Mouse (Mus musculus): ENCODE results near the gene Faah. TPM values are rescaled to one million over a fixed set of nuclear protein-coding genes. Genes with fewer than 3 reads are reported as not detected.

Faah gene
- polyA plus RNA-seq, 1 experiment from 2014 or later = 25.9 TPM

- H3K4me3 ChIP-seq = peak within 1 kb of the TSS; percentile 28
- H3K27me3 ChIP-seq = peaks cover 81% of the 10 kb centered on the region
- under 1% methylated on average over 71 of the region's 71 CpGs for WGBS
- no peaks in the 10 kb centered on the region for H3K9me3 ChIP-seq
- H3K4me2 ChIP-seq = peak within 1 kb of the TSS; percentile 46
- no peak for ATAC-seq (ENCODE audit: low FRiP score, low read depth)
- H3K36me3 ChIP-seq = no peaks in the 10 kb centered on the region
- H3K4me1 ChIP-seq (replicated peaks) = peaks cover 39% of the 10 kb centered on the region
- H3K9ac ChIP-seq = no peak within 1 kb of the TSS
- H3K27ac ChIP-seq (replicated peaks) = no peak within 1 kb of the TSS
Measured at GRCm38 (mm10) chr4:115939295-115940102, 78.2 kb downstream of the Faah start, which contains the start of gene Dmbx1. Dmbx1 (minus strand) TSS chr4:115939926.

DNA sequence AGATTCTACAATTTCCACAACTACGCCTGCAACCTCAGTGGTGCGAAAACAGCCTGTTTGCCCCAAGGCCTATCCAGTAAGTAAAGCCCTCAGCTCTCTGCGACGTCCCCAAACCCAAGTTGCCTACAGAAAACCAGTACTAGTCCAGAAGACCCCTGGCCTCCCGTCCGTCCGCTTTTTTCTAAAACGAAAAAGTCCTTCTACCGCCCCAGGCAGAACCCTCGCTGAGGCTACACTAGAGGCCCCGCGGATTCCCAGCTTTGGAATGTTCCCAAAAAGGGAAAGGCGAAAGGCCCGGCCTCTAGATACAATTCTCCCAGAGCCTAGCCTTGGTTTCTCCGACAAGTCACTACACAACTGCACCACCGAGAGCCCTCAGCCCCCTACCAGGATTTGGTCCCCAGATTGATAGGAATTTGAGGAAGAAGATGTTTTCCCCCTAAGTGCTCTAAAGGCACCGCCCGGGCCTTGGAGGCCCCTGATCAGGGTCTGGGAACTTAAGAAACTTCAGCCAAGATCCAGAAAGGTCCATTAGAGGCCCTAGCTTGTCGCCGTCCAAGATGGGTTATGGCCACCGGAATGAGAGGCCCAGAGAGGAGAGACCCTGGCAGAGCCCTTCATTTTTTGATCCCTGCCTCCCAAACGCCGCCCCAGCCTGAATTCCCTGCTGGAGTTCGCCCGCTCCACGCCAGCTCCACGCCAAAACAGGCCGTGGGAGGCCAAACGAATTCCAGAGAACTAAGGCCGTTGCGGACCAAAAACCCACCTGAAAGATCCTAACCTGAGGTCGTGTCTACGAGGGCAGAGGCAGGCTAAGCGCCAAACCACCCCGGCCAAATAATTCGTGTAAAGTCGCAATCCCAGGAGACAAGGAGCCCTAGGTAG lies 79.2 kb downstream of the Faah start:
- H3K4me2 ChIP-seq = peak overlapping the region; percentile 46
- H3K9me3 ChIP-seq = no peaks in the 10 kb centered on the region
- H3K9ac ChIP-seq = no peak overlapping the region
- peak overlapping the region; percentile 28; the same call in 1 of the 2 replicates for H3K4me3 ChIP-seq
- no peak for ATAC-seq (ENCODE audit: low FRiP score, low read depth)
- H3K36me3 ChIP-seq = no peaks in the 10 kb centered on the region
- H3K4me1 ChIP-seq (replicated peaks) = peaks cover 32% of the 10 kb centered on the region
- WGBS = 2% methylated on average over 37 of the region's 37 CpGs
- no peak overlapping the region for H3K27ac ChIP-seq (replicated peaks)
- H3K27me3 ChIP-seq = peaks cover 81% of the 10 kb centered on the region

DNA sequence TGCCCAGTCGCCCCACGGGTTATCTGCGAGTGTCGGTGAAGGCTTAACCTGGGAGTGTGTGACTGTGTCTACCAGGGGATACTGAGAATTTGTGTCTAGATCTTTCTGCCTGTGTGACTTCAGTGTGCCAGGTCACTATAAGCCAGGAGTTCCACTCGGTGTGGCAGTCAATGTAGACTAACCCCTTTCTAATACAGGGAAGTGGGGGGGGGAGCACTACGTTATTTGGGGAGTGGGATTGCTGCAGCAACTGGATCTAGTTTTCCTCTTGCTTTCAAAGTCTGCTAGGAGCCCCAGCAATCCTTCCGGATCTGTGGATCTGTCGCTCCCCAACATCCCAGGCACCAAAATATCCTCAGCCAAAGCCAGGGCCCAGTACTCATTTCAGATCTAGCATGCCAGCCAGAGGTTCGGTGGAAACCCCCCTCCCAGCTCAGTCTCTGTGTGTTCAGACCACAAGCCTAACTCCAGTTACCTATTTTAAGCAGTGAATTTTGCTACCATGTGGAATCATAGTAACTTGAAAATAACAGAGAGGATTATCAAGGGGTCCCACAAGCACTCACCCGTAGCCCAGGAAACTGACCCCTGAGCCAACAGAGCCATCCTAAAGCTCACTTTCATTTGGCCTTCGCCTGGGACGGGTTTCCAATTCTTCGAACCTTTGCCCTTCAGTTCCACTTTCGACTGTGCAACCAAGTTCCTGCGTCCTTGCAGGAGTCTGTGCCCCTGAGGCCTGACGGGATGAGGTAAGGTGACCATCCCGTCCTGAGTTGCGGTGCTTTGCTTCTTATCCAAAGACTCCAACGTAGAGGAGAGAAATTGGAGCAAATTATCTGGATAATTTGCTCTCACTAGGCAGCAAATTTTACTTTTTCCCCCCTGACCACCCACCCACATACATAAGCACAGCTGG lies 80.4 kb downstream of the Faah start:
- H3K27ac ChIP-seq (replicated peaks) = no peak overlapping the region
- no peak for ATAC-seq (ENCODE audit: low FRiP score, low read depth)
- peaks cover 32% of the 10 kb centered on the region for H3K4me1 ChIP-seq (replicated peaks)
- 3% methylated on average over 19 of the region's 19 CpGs for WGBS
- no peak overlapping the region for H3K9ac ChIP-seq
- H3K4me2 ChIP-seq = peak overlapping the region; percentile 20; the same call in 1 of the 2 replicates
- H3K9me3 ChIP-seq = no peaks in the 10 kb centered on the region
- H3K36me3 ChIP-seq = no peaks in the 10 kb centered on the region
- H3K27me3 ChIP-seq = peaks cover 81% of the 10 kb centered on the region
- H3K4me3 ChIP-seq = peak overlapping the region; percentile 9; the same call in 1 of the 2 replicates

DNA sequence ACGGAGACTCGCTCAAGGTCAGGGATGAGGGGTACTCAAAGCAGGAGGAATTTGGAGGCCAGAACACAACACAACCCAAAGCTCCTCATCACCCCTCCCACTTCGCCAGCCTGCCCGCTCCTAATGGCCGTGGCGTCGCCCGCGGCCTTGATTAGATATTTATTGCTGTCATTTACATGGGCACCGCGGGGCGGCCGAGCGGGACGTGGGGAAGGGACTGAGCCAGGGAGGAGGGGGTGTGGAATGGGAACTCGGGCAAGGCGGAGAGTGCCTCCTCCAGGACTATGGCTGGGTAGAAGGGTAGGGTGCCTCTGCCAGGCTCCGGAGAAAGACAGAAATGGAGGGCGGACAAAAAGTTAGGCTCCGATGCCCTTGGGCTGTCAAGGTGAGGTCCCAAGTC lies 81.1 kb downstream of the Faah start:
- Histone ChIP-seq H3K27me3 (peaks cover 81% of the 10 kb centered on the region), H3K4me2 (peak overlapping the region; percentile 20), H3K4me3 (peak overlapping the region; percentile 9; the same call in 1 of the 2 replicates), H3K9ac (no peak overlapping the region), H3K36me3 (no peaks in the 10 kb centered on the region), H3K27ac (replicated peaks) (no peak overlapping the region), H3K4me1 (replicated peaks) (peaks cover 37% of the 10 kb centered on the region), H3K9me3 (no peaks in the 10 kb centered on the region)
- 0 out of 2 replicates have a peak, but pooled peaks have one; percentile 32 for ATAC-seq (ENCODE audit: low FRiP score, low read depth)
- WGBS = under 1% methylated on average over 20 of the region's 20 CpGs

- Histone ChIP-seq H3K27me3 (peaks cover 81% of the 10 kb centered on the region), H3K4me3 (no peak overlapping the region), H3K9me3 (no peaks in the 10 kb centered on the region), H3K4me1 (replicated peaks) (peaks cover 38% of the 10 kb centered on the region), H3K9ac (no peak overlapping the region), H3K4me2 (peak overlapping the region; percentile 20; the same call in 1 of the 2 replicates), H3K36me3 (no peaks in the 10 kb centered on the region), H3K27ac (replicated peaks) (no peak overlapping the region)
- ATAC-seq (ENCODE audit: low FRiP score, low read depth) = no peak
- 1% methylated on average over 36 of the region's 36 CpGs for WGBS
Measured at GRCm38 (mm10) chr4:115935835-115936581, 81.7 kb downstream of the Faah start.

GRCm38 (mm10) chr4:115931556-115932088 lies 86.1 kb downstream of the Faah start:
- Histone ChIP-seq H3K4me1 (replicated peaks) (peaks cover 19% of the 10 kb centered on the region), H3K9ac (no peak overlapping the region), H3K9me3 (no peaks in the 10 kb centered on the region), H3K36me3 (no peaks in the 10 kb centered on the region), H3K27me3 (peaks cover 80% of the 10 kb centered on the region), H3K4me2 (no peak overlapping the region), H3K4me3 (no peak overlapping the region), H3K27ac (replicated peaks) (no peak overlapping the region)
- ATAC-seq (ENCODE audit: low FRiP score, low read depth) = 0 out of 2 replicates have a peak, but pooled peaks have one; percentile 37
- WGBS = 36% methylated on average over 13 of the region's 13 CpGs

GRCm38 (mm10) chr4:115927637-115928036 lies 90.1 kb downstream of the Faah start:
- WGBS = 70% methylated on average over 7 of the region's 7 CpGs
- no peak overlapping the region for H3K4me3 ChIP-seq
- peaks cover 6% of the 10 kb centered on the region; the same call in 1 of the 2 replicates for H3K4me1 ChIP-seq (replicated peaks)
- no peak for ATAC-seq (ENCODE audit: low FRiP score, low read depth)
- H3K9me3 ChIP-seq = no peaks in the 10 kb centered on the region
- peaks cover 50% of the 10 kb centered on the region for H3K27me3 ChIP-seq
- no peak overlapping the region for H3K4me2 ChIP-seq
- no peak overlapping the region for H3K27ac ChIP-seq (replicated peaks)
- H3K9ac ChIP-seq = no peak overlapping the region
- H3K36me3 ChIP-seq = no peaks in the 10 kb centered on the region

DNA sequence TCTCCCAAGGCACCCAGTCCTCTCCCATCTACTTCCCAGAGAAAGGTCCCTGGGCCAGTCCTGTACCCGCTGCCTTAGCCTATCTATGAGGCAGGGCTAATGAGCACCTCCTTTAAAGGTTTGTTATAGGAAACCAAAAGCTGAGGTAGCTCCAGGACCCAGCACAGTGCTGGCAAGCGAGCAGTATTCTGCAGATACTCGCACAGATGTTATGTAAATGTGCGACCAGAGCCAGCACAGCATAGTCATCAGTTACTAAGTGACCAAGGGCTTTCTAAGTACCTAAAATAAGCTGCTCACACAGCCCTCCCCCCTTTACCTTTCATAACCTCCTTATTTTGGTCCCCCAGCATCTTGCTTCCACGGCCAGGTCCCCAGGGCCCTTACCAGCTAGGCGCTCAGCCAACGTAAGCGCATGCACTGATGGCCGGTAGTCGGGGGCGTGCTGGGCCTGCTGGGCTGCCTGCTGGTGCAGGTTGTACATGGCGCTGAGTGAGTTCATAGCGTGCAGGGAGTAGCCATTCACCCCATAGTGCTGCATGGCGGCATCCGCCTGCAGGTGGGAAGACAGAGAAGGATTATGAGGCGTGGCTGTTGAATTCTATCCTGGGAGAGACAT lies 94.4 kb downstream of the Faah start:
- no peak overlapping the region for H3K4me3 ChIP-seq
- H3K36me3 ChIP-seq = no peaks in the 10 kb centered on the region
- WGBS = 62% methylated on average over 16 of the region's 16 CpGs
- peaks cover 20% of the 10 kb centered on the region for H3K27me3 ChIP-seq
- H3K27ac ChIP-seq (replicated peaks) = no peak overlapping the region
- no peak overlapping the region for H3K9ac ChIP-seq
- H3K4me2 ChIP-seq = no peak overlapping the region
- no peaks in the 10 kb centered on the region for H3K9me3 ChIP-seq
- ATAC-seq (ENCODE audit: low FRiP score, low read depth) = no peak
- no peaks in the 10 kb centered on the region for H3K4me1 ChIP-seq (replicated peaks)

- no peak for ATAC-seq (ENCODE audit: low FRiP score, low read depth)
- H3K4me3 ChIP-seq = no peak overlapping the region
- no peaks in the 10 kb centered on the region for H3K36me3 ChIP-seq
- H3K9ac ChIP-seq = no peak overlapping the region
- H3K27ac ChIP-seq (replicated peaks) = no peak overlapping the region
- no peaks in the 10 kb centered on the region for H3K4me1 ChIP-seq (replicated peaks)
- H3K9me3 ChIP-seq = no peaks in the 10 kb centered on the region
- H3K4me2 ChIP-seq = no peak overlapping the region
- 93% methylated on average over 5 of the region's 5 CpGs for WGBS
- peaks cover 21% of the 10 kb centered on the region for H3K27me3 ChIP-seq
Measured at GRCm38 (mm10) chr4:115922688-115923087, 95.0 kb downstream of the Faah start.

- no peaks in the 10 kb centered on the region for H3K36me3 ChIP-seq
- WGBS = 75% methylated on average over 16 of the region's 16 CpGs
- H3K4me3 ChIP-seq = no peak overlapping the region
- no peak overlapping the region for H3K4me2 ChIP-seq
- H3K27ac ChIP-seq (replicated peaks) = no peak overlapping the region
- peaks cover 22% of the 10 kb centered on the region for H3K27me3 ChIP-seq
- no peaks in the 10 kb centered on the region for H3K9me3 ChIP-seq
- H3K4me1 ChIP-seq (replicated peaks) = no peaks in the 10 kb centered on the region
- no peak for ATAC-seq (ENCODE audit: low FRiP score, low read depth)
- H3K9ac ChIP-seq = no peak overlapping the region
Measured at GRCm38 (mm10) chr4:115919911-115920310, 97.8 kb downstream of the Faah start.

Data from hindbrain, embryonic 15.5 days (tissue).